Comparison of ENCODE assay signal across 8 mouse cellular contexts in genomic region chr3:121261939-121262520, GRCm38 (mm10). TPM values are rescaled to one million over a fixed set of nuclear protein-coding genes. Genes with fewer than 3 reads are reported as not detected.
DNase-seq lines count a peak whose midpoint lies in the region; ATAC-seq and TF ChIP-seq lines count a peak whose summit lies in the region.

No protein-coding gene starts in this region.

- DNase-seq in embryo, embryonic 10.5 days (ENCODE audit: low spot score): peak; percentile 28
- DNase-seq in embryo, embryonic 11 days: no peak
- DNase-seq in liver, embryonic 13.5 days: no peak
- DNase-seq in c-Kit-positive CD71-positive TER-119-positive erythroid progenitor cells, embryonic 14.5 days (ENCODE audit: low spot score): no peak
- DNase-seq in cerebellum, adult 11 months: no peak
- no peak for DNase-seq in adrenal gland, adult 18-20 months (ENCODE audit: low spot score in 2 of 2)

- H3K4me1 ChIP-seq in forebrain, embryonic 12.5 days: peaks cover 6% of the 10 kb centered on the region; the same call in 1 of the 2 replicates
- H3K4me1 ChIP-seq in liver, embryonic 13.5 days (replicated peaks): peaks cover 82% of the 10 kb centered on the region

- no peaks in the 10 kb centered on the region for H3K36me3 ChIP-seq in C2C12 (ENCODE audit: control insufficient read depth, insufficient read depth)
- H3K36me3 ChIP-seq in forebrain, embryonic 12.5 days (replicated peaks): no peaks in the 10 kb centered on the region
- H3K36me3 ChIP-seq in liver, embryonic 13.5 days: peaks cover 25% of the 10 kb centered on the region; the same call in 1 of the 2 replicates

- H3K27me3 ChIP-seq in C2C12 (ENCODE audit: control insufficient read depth, insufficient read depth, insufficient read length): peaks cover 13% of the 10 kb centered on the region
- peaks cover 40% of the 10 kb centered on the region for H3K27me3 ChIP-seq in forebrain, embryonic 12.5 days
- H3K27me3 ChIP-seq in liver, embryonic 13.5 days: peaks cover 3% of the 10 kb centered on the region; the same call in 1 of the 2 replicates

- ATAC-seq in forebrain, embryonic 12.5 days (ENCODE audit: low FRiP score): no peak
- ATAC-seq in liver, embryonic 13.5 days (ENCODE audit: low read depth): no peak

- H3K9me3 ChIP-seq in forebrain, embryonic 12.5 days: no peaks in the 10 kb centered on the region
- H3K9me3 ChIP-seq in liver, embryonic 13.5 days (replicated peaks): no peaks in the 10 kb centered on the region

- TF ChIP-seq CTCF in C2C12 (IDR thresholded peaks at IDR 0.05; ENCODE audit: control insufficient read depth, insufficient read depth, insufficient read length): no peak

- 9% methylated on average over 21 of the region's 21 CpGs for WGBS in forebrain, embryonic 12.5 days
- 4% methylated on average over 21 of the region's 21 CpGs for WGBS in liver, embryonic 13.5 days (ENCODE audit: insufficient replicate concordance)

- peak overlapping the region; percentile 97 for H3K4me2 ChIP-seq in forebrain, embryonic 12.5 days
- peak overlapping the region; percentile 94 for H3K4me2 ChIP-seq in liver, embryonic 13.5 days

- H3K27ac ChIP-seq in forebrain, embryonic 12.5 days: no peak overlapping the region
- H3K27ac ChIP-seq in liver, embryonic 13.5 days: peak overlapping the region; percentile 94

- H3ac ChIP-seq in C2C12 (ENCODE audit: control insufficient read depth, insufficient read length, low read depth): peak overlapping the region; percentile 60

- H3K9ac ChIP-seq in forebrain, embryonic 12.5 days: peak overlapping the region; percentile 87
- peak overlapping the region; percentile 99 for H3K9ac ChIP-seq in liver, embryonic 13.5 days

- no peaks in the 10 kb centered on the region for H3K79me3 ChIP-seq in C2C12 (ENCODE audit: low read depth)

- H3K79me2 ChIP-seq in C2C12 (ENCODE audit: control insufficient read depth, insufficient read depth): no peaks in the 10 kb centered on the region

- H3K4me3 ChIP-seq in C2C12 (ENCODE audit: insufficient read depth, poor library complexity, severe bottlenecking): no peak overlapping the region
- peak overlapping the region; percentile 83 for H3K4me3 ChIP-seq in forebrain, embryonic 12.5 days (replicated peaks)
- peak overlapping the region; percentile 93 for H3K4me3 ChIP-seq in liver, embryonic 13.5 days (replicated peaks)

TF ChIP-seq in C2C12, 6 proteins besides CTCF, POLR2A, EP300 and RAD21:
- no peak for TF ChIP-seq FOSL1 (IDR thresholded peaks at IDR 0.05; ENCODE audit: insufficient read depth, low read length, poor library complexity, severe bottlenecking)
- no peak for TF ChIP-seq USF1 (IDR thresholded peaks at IDR 0.05; ENCODE audit: low read depth)
- no peak for TF ChIP-seq CEBPB (IDR thresholded peaks at IDR 0.05; ENCODE audit: low read depth)
- TF ChIP-seq MYOD1 (IDR thresholded peaks at IDR 0.05; ENCODE audit: control insufficient read depth, insufficient read length, low read depth): no peak
- no peak for TF ChIP-seq MYOG (IDR thresholded peaks at IDR 0.05; ENCODE audit: control insufficient read depth, extremely low read depth, insufficient read length)

RNA-seq across cellular contexts. Expression of gene Tmem56, which starts 20.9 kb away (rescaled TPM):
- 0.09 TPM for polyA plus RNA-seq in C2C12 (2012; fragmentation: generic; extraction: Trizol)
- polyA plus RNA-seq in forebrain, embryonic 12.5 days (2016; fragmentation: Nextera tagmentation; extraction: Ambion mirVana): 2.6 and 3.2 TPM in 2 replicates
- polyA plus RNA-seq in liver, embryonic 13.5 days (2015; fragmentation: Nextera tagmentation; extraction: Ambion mirVana): 18.3 and 23.3 TPM in 2 replicates
- 10 to 100 TPM; 41.4 to 46.5 TPM for total RNA-seq in adrenal gland, adult 18-20 months (2021)

RNA-seq across cellular contexts. Expression of gene Alg14, which starts 29.5 kb away (rescaled TPM):
- 12.3 TPM for polyA plus RNA-seq in C2C12 (2012; fragmentation: generic; extraction: Trizol)
- 30.1 and 31.5 TPM in 2 replicates for polyA plus RNA-seq in forebrain, embryonic 12.5 days (2016; fragmentation: Nextera tagmentation; extraction: Ambion mirVana)
- polyA plus RNA-seq in liver, embryonic 13.5 days (2015; fragmentation: Nextera tagmentation; extraction: Ambion mirVana): 17.7 and 20.0 TPM in 2 replicates
- 10 to 100 TPM; 31.8 to 32.1 TPM for total RNA-seq in adrenal gland, adult 18-20 months (2021)
